Mouse (Mus musculus): ENCODE data around the gene Myoz2.

The Myoz2 gene

GRCm38 (mm10) chr3:122975964-122976363 lies 58.9 kb downstream of the Myoz2 start:
- TF ChIP-seq GATA4 (IDR thresholded peaks at IDR 0.05; ENCODE audit: insufficient replicate concordance, low read length): no peak

- no peak for TF ChIP-seq GATA4 (IDR thresholded peaks at IDR 0.05; ENCODE audit: insufficient replicate concordance, low read length)
Observed at GRCm38 (mm10) chr3:122975363-122975762, 59.5 kb downstream of the Myoz2 start.

DNA sequence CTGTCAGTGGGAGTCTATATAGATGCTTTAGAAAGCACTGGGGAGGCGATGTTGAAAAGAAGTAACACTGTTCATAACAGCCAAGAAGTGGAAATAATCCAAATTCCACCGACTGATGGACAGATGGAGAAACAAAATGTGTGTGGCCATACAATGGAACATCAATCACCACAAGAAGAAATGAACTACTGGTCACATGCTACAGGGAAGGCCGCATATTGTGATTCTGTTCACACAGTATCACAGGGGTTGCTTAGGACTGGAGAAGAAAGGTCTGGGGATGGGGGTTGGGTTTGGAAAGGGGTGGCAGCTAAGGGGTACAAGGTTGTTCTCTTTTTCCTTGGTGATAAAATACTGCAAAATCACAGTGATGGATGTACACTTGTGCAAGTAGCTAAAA lies 60.0 kb downstream of the Myoz2 start:
- no peak for TF ChIP-seq GATA4 (IDR thresholded peaks at IDR 0.05; ENCODE audit: insufficient replicate concordance, low read length)

GRCm38 (mm10) chr3:122972126-122972822 lies 62.5 kb downstream of the Myoz2 start:
- no peak for TF ChIP-seq GATA4 (IDR thresholded peaks at IDR 0.05; ENCODE audit: insufficient replicate concordance, low read length)

- TF ChIP-seq GATA4 (IDR thresholded peaks at IDR 0.05; ENCODE audit: insufficient replicate concordance, low read length): no peak
Observed at GRCm38 (mm10) chr3:122968391-122968790, 66.4 kb downstream of the Myoz2 start.

DNA sequence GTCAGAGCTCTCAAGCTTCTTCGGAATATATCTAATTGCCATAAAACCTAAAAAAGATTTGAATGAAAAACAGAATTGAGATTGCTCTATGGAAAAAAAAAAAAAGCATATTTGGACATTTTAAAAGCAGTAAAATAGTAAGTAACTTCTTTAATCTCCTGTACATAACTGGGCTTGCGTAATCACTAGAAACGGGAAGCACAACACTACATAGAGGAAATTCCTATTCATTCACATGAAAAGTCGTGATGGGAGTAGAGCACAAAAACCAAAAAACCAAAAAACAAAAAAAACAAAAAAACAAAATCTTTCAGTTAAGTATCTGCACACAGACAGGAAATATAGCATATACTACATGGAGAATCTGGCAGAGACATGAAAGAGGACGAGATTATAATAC lies 70.5 kb downstream of the Myoz2 start:
- TF ChIP-seq GATA4 (IDR thresholded peaks at IDR 0.05; ENCODE audit: insufficient replicate concordance, low read length): no peak

All from liver, adult (tissue).